Mouse (Mus musculus) stomach, embryonic 15.5 days (tissue): ENCODE data around the gene Nrsn2. TPM values are rescaled to one million over a fixed set of nuclear protein-coding genes. Genes with fewer than 3 reads are reported as not detected.

Experiments
- ATAC-seq: fragments of 200-750 bp; cut with Nextera tagmentation; 2 replicates; pipeline ENCODE4 v1.8.0; 2017; ENCODE audit warnings: low read depth, moderate number of reproducible peaks, moderate TSS enrichment; ENCODE audit not compliant: insufficient read depth, low FRiP score
- H3K27ac ChIP-seq: fragments of 300-500 bp; sonication (generic); 2 replicates; pipeline ENCODE4 v1.5.1; 2015; ENCODE audit warnings: mild to moderate bottlenecking, inconsistent platforms
- H3K27me3 ChIP-seq: fragments of 300-500 bp; sonication (generic); replicated peaks from 2 replicates; pipeline ENCODE4 v1.6.1; 2015; ENCODE audit warnings: inconsistent platforms
- H3K36me3 ChIP-seq: fragments of 300-500 bp; sonication (generic); 2 replicates; pipeline ENCODE4 v1.6.1; 2015; ENCODE audit warnings: inconsistent platforms
- H3K4me1 ChIP-seq: fragments of 300-500 bp; sonication (generic); 2 replicates; pipeline ENCODE4 v1.6.1; 2015; ENCODE audit warnings: inconsistent platforms
- H3K4me2 ChIP-seq: fragments of 300-500 bp; sonication (generic); 2 replicates; pipeline ENCODE4 v1.6.1; 2015; ENCODE audit warnings: mild to moderate bottlenecking, inconsistent platforms
- H3K4me3 ChIP-seq: fragments of 300-500 bp; sonication (generic); replicated peaks from 2 replicates; pipeline ENCODE4 v1.5.1; 2015; ENCODE audit warnings: inconsistent platforms
- H3K9ac ChIP-seq: fragments of 300-500 bp; sonication (generic); 2 replicates; pipeline ENCODE4 v1.6.1; 2015; ENCODE audit warnings: inconsistent platforms
- H3K9me3 ChIP-seq: fragments of 300-500 bp; sonication (generic); 2 replicates; pipeline ENCODE4 v1.6.1; 2016; ENCODE audit warnings: inconsistent platforms
- WGBS: fragments of 180-500 bp; shearing (Covaris S2); methylation state at CpG from one replicate; pipeline ENCODE4 v1.1.7; 2015; 5-methylcytosine and 5-hydroxymethylcytosine counted together
- polyA plus RNA-seq: library from polyadenylated mRNA; unstranded; fragments of >200 nt; fragmentation: Nextera tagmentation; extraction: Ambion mirVana; gene quantifications from 2 replicates; pipeline ENCODE4 v1.2.1, GENCODE M21; 2015

Nrsn2 gene
- polyA plus RNA-seq, 1 experiment from 2014 or later = 2.0 TPM

- WGBS = 83% methylated on average over 8 of the region's 8 CpGs
Measured at GRCm38 (mm10) chr2:152349842-152350540, 26.4 kb downstream of the Nrsn2 start.

DNA sequence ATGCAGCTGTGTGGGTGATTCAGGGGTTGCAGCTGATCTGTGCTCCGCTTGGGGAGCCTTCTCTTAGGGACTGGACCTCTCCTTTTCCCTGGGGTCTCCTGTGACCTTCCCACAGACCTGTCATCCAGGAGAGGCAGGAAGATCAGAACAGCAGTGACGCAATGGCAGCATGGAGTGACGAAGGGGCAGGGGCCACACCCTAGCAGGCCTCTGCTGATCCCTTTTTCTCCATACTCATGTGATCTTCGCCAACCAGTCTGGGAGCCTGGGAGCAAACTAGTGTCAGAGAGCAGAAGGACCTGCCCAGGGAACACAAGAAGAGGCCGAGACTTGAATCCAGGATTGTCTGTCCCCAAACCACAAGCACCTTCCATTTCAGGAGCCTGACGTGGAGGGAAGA is 27.2 kb downstream of the Nrsn2 start:
- no peaks in the 10 kb centered on the region for H3K27me3 ChIP-seq
- no peak overlapping the region for H3K4me3 ChIP-seq
- H3K4me2 ChIP-seq = no peak overlapping the region
- peaks cover 12% of the 10 kb centered on the region; the same call in 1 of the 2 replicates for H3K4me1 ChIP-seq
- no peaks in the 10 kb centered on the region for H3K36me3 ChIP-seq
- no peak overlapping the region for H3K27ac ChIP-seq
- no peak for ATAC-seq
- no peaks in the 10 kb centered on the region for H3K9me3 ChIP-seq
- WGBS = 81% methylated on average over 6 of the region's 6 CpGs
- H3K9ac ChIP-seq = no peak overlapping the region

More at GRCm38 (mm10) chr2:152349842-152350540, 26.4 kb downstream of the Nrsn2 start:
- Histone ChIP-seq H3K9ac (no peak overlapping the region), H3K27me3 (no peaks in the 10 kb centered on the region), H3K4me2 (no peak overlapping the region), H3K4me1 (0 out of 2 replicates have a peak, but pooled peaks cover 8% of the 10 kb centered on the region), H3K27ac (no peak overlapping the region), H3K9me3 (no peaks in the 10 kb centered on the region), H3K4me3 (no peak overlapping the region), H3K36me3 (no peaks in the 10 kb centered on the region)
- peak; percentile 56; the same call in 1 of the 2 replicates for ATAC-seq

GRCm38 (mm10) chr2:152347722-152348121 is 28.7 kb downstream of the Nrsn2 start:
- Histone ChIP-seq H3K36me3 (no peaks in the 10 kb centered on the region), H3K27me3 (no peaks in the 10 kb centered on the region), H3K9me3 (no peaks in the 10 kb centered on the region), H3K4me3 (no peak overlapping the region), H3K4me2 (no peak overlapping the region), H3K9ac (no peak overlapping the region), H3K4me1 (peaks cover 18% of the 10 kb centered on the region), H3K27ac (no peak overlapping the region)
- WGBS = 56% methylated on average over 2 of the region's 2 CpGs
- no peak for ATAC-seq

GRCm38 (mm10) chr2:152346776-152347465 is 29.5 kb downstream of the Nrsn2 start:
- no peak overlapping the region for H3K4me2 ChIP-seq
- 50% methylated on average over 9 of the region's 9 CpGs for WGBS
- no peak overlapping the region for H3K27ac ChIP-seq
- H3K4me1 ChIP-seq = peaks cover 18% of the 10 kb centered on the region
- H3K4me3 ChIP-seq = no peak overlapping the region
- H3K9me3 ChIP-seq = no peaks in the 10 kb centered on the region
- no peaks in the 10 kb centered on the region for H3K36me3 ChIP-seq
- no peak for ATAC-seq
- no peaks in the 10 kb centered on the region for H3K27me3 ChIP-seq
- no peak overlapping the region for H3K9ac ChIP-seq

- Histone ChIP-seq H3K4me1 (peaks cover 18% of the 10 kb centered on the region), H3K9ac (no peak overlapping the region), H3K4me3 (no peak overlapping the region), H3K4me2 (no peak overlapping the region), H3K27ac (no peak overlapping the region), H3K27me3 (no peaks in the 10 kb centered on the region), H3K36me3 (no peaks in the 10 kb centered on the region), H3K9me3 (no peaks in the 10 kb centered on the region)
- WGBS = 57% methylated on average over 6 of the region's 6 CpGs
- no peak for ATAC-seq
Measured at GRCm38 (mm10) chr2:152345393-152345792, 31.0 kb downstream of the Nrsn2 start.

DNA sequence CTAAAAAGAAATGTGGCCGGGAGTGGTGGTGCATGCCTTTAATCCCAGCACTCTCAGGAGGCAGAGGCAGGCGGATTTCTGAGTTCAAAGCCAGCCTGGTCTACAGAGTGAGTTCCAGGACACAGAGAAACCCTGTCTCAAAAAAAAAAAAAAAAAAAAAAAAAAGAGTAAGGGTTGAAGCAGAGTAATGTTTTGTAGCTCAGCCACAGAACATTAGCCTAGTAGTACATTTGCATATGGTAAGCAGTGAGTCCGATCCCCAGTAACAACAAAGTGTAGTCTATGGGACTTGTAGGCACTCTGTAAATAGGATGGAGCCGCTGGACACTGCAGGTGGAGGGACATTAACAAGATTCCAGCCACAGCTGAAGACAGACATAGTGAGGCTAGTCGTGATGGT is 31.5 kb downstream of the Nrsn2 start:
- Histone ChIP-seq H3K36me3 (no peaks in the 10 kb centered on the region), H3K27me3 (no peaks in the 10 kb centered on the region), H3K9me3 (no peaks in the 10 kb centered on the region), H3K4me3 (no peak overlapping the region), H3K4me1 (peaks cover 16% of the 10 kb centered on the region), H3K4me2 (no peak overlapping the region), H3K27ac (no peak overlapping the region), H3K9ac (no peak overlapping the region)
- WGBS = 72% methylated on average over 5 of the region's 5 CpGs
- ATAC-seq = no peak

DNA sequence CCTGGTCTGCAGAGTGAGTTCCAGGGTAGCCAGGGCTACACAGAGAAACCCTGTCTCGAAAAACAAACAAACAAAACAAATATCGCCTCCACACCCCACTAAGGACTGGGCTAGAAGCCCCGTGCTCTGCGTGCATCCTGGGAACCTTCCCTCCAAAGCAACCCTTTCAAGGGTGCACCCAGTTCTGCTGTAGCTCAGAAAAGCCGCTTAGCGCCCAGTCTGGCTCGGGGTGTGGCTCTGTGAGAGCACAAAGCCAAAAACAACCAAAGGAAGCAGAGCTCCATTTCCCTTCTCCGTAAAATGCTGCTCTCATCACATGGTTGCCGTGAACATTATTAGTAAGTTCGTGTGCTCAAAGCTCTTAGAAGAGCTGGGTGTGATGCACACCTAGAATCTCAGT is 32.1 kb downstream of the Nrsn2 start:
- H3K9me3 ChIP-seq = no peaks in the 10 kb centered on the region
- no peak for ATAC-seq
- H3K9ac ChIP-seq = no peak overlapping the region; the same call in 1 of the 2 replicates
- H3K27ac ChIP-seq = no peak overlapping the region
- no peaks in the 10 kb centered on the region for H3K36me3 ChIP-seq
- H3K27me3 ChIP-seq = no peaks in the 10 kb centered on the region
- H3K4me1 ChIP-seq = peaks cover 11% of the 10 kb centered on the region
- WGBS = 12% methylated on average over 10 of the region's 10 CpGs
- peak overlapping the region; percentile 52 for H3K4me3 ChIP-seq
- H3K4me2 ChIP-seq = peak overlapping the region; percentile 90

DNA sequence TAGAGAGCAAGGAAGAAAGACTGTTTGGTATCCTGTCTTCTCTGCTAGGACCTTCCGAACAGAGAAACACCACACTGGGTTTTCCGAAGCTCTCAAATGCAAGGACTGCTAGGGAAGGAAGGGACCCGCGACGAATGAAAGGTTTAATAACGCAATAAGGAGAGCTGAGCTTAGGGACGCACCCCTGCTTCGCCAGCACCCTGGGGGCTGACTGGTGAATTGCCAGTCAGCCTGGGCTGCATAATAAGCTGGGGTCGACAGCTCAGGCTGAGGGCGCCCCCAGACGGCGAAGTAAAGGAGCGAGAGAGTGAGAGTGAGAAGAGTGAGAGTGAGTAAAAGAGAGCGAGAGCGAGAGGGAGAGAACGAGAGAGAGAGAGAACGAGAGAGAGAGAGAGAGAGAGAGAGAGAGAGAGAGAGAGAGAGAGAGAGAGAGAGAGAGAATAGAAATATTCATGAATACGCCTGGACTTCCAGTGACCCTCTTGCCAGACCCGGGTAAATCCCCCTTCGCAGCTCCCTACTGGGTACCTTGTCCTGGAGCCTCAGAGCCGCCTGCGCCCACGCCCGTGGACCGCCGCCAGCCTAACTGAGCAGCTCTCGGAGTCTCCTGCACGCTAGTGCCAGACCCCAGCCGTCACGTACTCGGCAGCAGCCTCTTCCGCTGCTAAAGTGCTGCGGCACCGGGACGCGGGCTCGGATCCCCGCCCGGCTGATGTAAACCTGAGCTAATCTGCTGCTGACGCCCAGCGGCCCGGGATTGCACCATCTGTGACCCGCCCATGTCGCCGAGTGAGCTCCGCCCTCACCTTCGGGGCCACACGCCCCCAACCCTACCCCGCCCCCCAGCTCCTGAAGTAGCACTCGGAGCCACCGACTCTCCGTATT is 32.9 kb downstream of the Nrsn2 start, which contains the start of gene Trib3:
Gene Trib3, minus strand, starts transcription at position 704 of the 885 bp plus-strand sequence.
- Histone ChIP-seq H3K27me3 (no peaks in the 10 kb centered on the region), H3K9ac (peak within 1 kb of the TSS; percentile 19; the same call in 1 of the 2 replicates), H3K4me2 (peak within 1 kb of the TSS; percentile 90), H3K36me3 (no peaks in the 10 kb centered on the region), H3K4me3 (peak within 1 kb of the TSS; percentile 52), H3K27ac (no peak within 1 kb of the TSS), H3K4me1 (peaks cover 10% of the 10 kb centered on the region), H3K9me3 (no peaks in the 10 kb centered on the region)
- WGBS = under 1% methylated on average over 51 of the region's 52 CpGs
- peak; percentile 86 for ATAC-seq

DNA sequence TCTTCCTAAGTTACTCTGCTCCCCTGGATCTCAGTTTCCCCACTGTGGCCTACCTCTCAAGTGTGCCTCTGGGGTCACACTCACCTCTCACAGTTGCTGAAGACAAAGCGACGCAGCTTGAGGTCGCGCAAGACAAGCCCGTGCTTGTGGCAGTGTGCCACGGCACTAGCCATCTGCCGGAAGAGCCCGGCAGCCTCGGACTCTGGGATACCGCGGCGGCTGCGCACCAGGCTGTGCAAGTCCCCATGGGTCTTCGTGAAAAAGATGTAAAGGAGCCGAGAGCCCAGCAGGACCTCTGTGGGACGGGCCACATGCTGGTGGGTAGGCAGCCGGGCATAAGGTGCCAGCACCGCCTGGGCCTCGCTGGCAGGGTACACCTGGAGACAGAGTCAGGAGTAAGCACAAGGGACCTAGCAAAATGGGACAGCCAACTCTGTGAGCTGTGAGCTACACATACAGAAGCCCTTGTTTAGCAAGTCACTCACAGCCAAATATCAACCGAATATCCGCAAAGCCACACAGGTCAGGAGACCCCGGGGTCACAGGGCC is 36.7 kb downstream of the Nrsn2 start:
- Histone ChIP-seq H3K27ac (no peak overlapping the region), H3K4me1 (peaks cover 10% of the 10 kb centered on the region), H3K9me3 (no peaks in the 10 kb centered on the region), H3K4me3 (no peak overlapping the region), H3K4me2 (no peak overlapping the region), H3K27me3 (no peaks in the 10 kb centered on the region), H3K9ac (no peak overlapping the region), H3K36me3 (no peaks in the 10 kb centered on the region)
- ATAC-seq = no peak
- WGBS = 84% methylated on average over 22 of the region's 22 CpGs

DNA sequence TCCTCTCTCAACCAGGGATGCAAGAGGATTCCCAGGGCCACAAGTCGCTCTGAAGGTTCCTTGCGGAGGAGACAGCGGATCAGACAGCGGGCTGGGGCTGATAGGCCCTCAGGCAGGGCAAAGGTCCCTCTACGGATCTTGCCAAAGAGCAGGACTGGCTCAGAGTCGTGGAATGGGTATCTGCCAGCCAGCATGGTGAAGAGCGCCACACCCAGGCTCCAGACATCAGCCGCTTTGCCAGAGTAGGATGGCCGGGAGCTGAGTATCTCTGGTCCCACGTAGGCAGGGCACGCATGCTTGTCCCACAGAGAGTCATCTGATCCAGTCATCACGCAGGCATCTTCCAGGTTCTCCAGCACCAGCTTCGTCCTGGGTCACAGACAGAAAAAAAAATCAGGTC is 38.1 kb downstream of the Nrsn2 start:
- H3K9ac ChIP-seq = no peak overlapping the region
- H3K9me3 ChIP-seq = no peaks in the 10 kb centered on the region
- H3K4me3 ChIP-seq = no peak overlapping the region
- 82% methylated on average over 13 of the region's 13 CpGs for WGBS
- no peak overlapping the region for H3K4me2 ChIP-seq
- no peak overlapping the region for H3K27ac ChIP-seq
- H3K27me3 ChIP-seq = no peaks in the 10 kb centered on the region
- H3K4me1 ChIP-seq = peaks cover 4% of the 10 kb centered on the region; the same call in 1 of the 2 replicates
- ATAC-seq = no peak
- no peaks in the 10 kb centered on the region for H3K36me3 ChIP-seq

GRCm38 (mm10) chr2:152337591-152338212 is 38.7 kb downstream of the Nrsn2 start:
- no peak for ATAC-seq
- Histone ChIP-seq H3K9me3 (no peaks in the 10 kb centered on the region), H3K27ac (no peak overlapping the region), H3K4me1 (no peaks in the 10 kb centered on the region), H3K27me3 (no peaks in the 10 kb centered on the region), H3K9ac (no peak overlapping the region), H3K4me3 (no peak overlapping the region), H3K4me2 (no peak overlapping the region), H3K36me3 (no peaks in the 10 kb centered on the region)
- 82% methylated on average over 11 of the region's 11 CpGs for WGBS
